Comparison of ENCODE assay signal across 11 mouse cellular contexts in genomic region chr3:62594842-62595241, GRCm38 (mm10). TPM values are rescaled to one million over a fixed set of nuclear protein-coding genes. Genes with fewer than 3 reads are reported as not detected.
DNase-seq lines count a peak whose midpoint lies in the region; ATAC-seq and TF ChIP-seq lines count a peak whose summit lies in the region.
"Had no signal": no experiment of that assay in that cellular context is flagged by ENCODE, and none has a peak within 500 bp of the region (broad histone marks: within the 10 kb centered on the region; RNA-seq: fewer than 3 reads in every experiment).

No protein-coding gene starts in this region.

- TF ChIP-seq POLR2A in myocyte (IDR thresholded peaks at IDR 0.05; ENCODE audit: insufficient read length, low read depth), result no peak

- WGBS in liver, embryonic 12.5 days (ENCODE audit: insufficient replicate concordance), result 25% methylated on average over 7 of the region's 7 CpGs

- H3K4me3 ChIP-seq in liver, embryonic 12.5 days, result no peak overlapping the region
- no peak overlapping the region for H3K4me3 ChIP-seq in myocyte

- ATAC-seq in liver, embryonic 12.5 days, result no peak
- no peak for ATAC-seq in frontal cortex, adult (ENCODE audit: low TSS enrichment)

- no peaks in the 10 kb centered on the region for H3K27me3 ChIP-seq in liver, embryonic 12.5 days (replicated peaks)
- no peaks in the 10 kb centered on the region for H3K27me3 ChIP-seq in myocyte (ENCODE audit: control insufficient read depth, insufficient read depth, insufficient read length)

- H3K36me3 ChIP-seq in liver, embryonic 12.5 days, result no peaks in the 10 kb centered on the region
- no peaks in the 10 kb centered on the region for H3K36me3 ChIP-seq in myocyte (ENCODE audit: control insufficient read depth, insufficient read depth)

- H3ac ChIP-seq in myocyte (ENCODE audit: control insufficient read depth, insufficient read length), result no peak overlapping the region

- H3K9ac ChIP-seq in liver, embryonic 12.5 days, result no peak overlapping the region

- H3K79me2 ChIP-seq in myocyte (ENCODE audit: control insufficient read depth, insufficient read depth), result no peaks in the 10 kb centered on the region

- DNase-seq in adrenal gland, postnatal 10 days, result peak; percentile 64
- no peak for DNase-seq in adrenal gland, adult 8-10 months
- DNase-seq in liver, result peak; percentile 22
- peak; percentile 73 for DNase-seq in embryo, embryonic 10.5 days (ENCODE audit: low spot score)
- DNase-seq in gastrocnemius, postnatal 36 days, result no peak
- DNase-seq: cerebellum, postnatal 36 days; gastrocnemius, postnatal 14 days; right cerebral cortex, adult 18-20 months had no signal

- H3K4me1 ChIP-seq in liver, embryonic 12.5 days, result no peaks in the 10 kb centered on the region

- no peak overlapping the region for H3K4me2 ChIP-seq in liver, embryonic 12.5 days
- no peak overlapping the region for H3K4me2 ChIP-seq in myocyte (ENCODE audit: low read depth)

- H3K9me3 ChIP-seq in liver, embryonic 12.5 days (replicated peaks), result no peaks in the 10 kb centered on the region

- H3K27ac ChIP-seq in liver, embryonic 12.5 days, result no peak overlapping the region

- intact Hi-C loops in gastrocnemius, postnatal 36 days (cut with DNase I), result no loop called here

TF ChIP-seq in myocyte, 11 proteins besides CTCF, POLR2A, EP300 and RAD21:
- TF ChIP-seq MYOG (IDR thresholded peaks at IDR 0.05; ENCODE audit: control insufficient read depth in 1 of 3, insufficient read depth in 1 of 3, insufficient read length in 2 of 3, low read depth in 2 of 3) (no peak), REST (IDR thresholded peaks at IDR 0.05; ENCODE audit: insufficient read depth, insufficient read length) (peak; percentile 93)

RNA-seq across cellular contexts. Expression of gene Gpr149, which starts 10.1 kb away (rescaled TPM):
- not detected for total RNA-seq in adrenal gland, postnatal 10 days (2021)
- under 1 TPM in 2 of 4 experiments, not detected in 2; 0.21 to 0.22 TPM for total RNA-seq in adrenal gland, adult 8-10 months (2022)
- not detected in 2 replicates for polyA plus RNA-seq in liver, embryonic 12.5 days (2016; fragmentation: Nextera tagmentation; extraction: Ambion mirVana)
- 1.9 TPM for polyA plus RNA-seq in myocyte (2012; fragmentation: generic; extraction: Trizol)
- total RNA-seq in gastrocnemius, postnatal 36 days (2021), result not detected

Comparison
In these comparisons a context has a peak if more than half of its experiments do, and no peak if none do; other contexts are left out.
1. DNase-seq: peak in adrenal gland, postnatal 10 days (single experiment), liver (single experiment) and embryo, embryonic 10.5 days (single experiment); none in adrenal gland, adult 8-10 months (single experiment) and gastrocnemius, postnatal 36 days (0 of 2).